Mouse (Mus musculus) ES-E14 (cell line): ENCODE measurements at regions not wholly inside any gene's neighbourhood (a gene's known extent, or its start where the extent isn't known, plus 50 kb on each side); places are given as distances from the start of the nearest gene placed in this dataset.

Experiments used
- CHD2 ChIP-seq: IDR thresholded peaks from 2 replicates; pipeline ENCODE4 v1.6.1; 2014; ENCODE audit warnings: mild to moderate bottlenecking, low read depth, low read length, inconsistent platforms
- HCFC1 ChIP-seq: IDR thresholded peaks from 2 replicates; pipeline ENCODE4 v1.6.1; 2012; ENCODE audit warnings: low read length, inconsistent platforms, borderline replicate concordance; ENCODE audit not compliant: insufficient read depth
- MAFK ChIP-seq: IDR thresholded peaks from 2 replicates; pipeline ENCODE4 v1.6.1; 2014; ENCODE audit warnings: mild to moderate bottlenecking, low read depth, low read length, inconsistent platforms; ENCODE audit not compliant: insufficient read depth
- ZC3H11A ChIP-seq: IDR thresholded peaks from 2 replicates; pipeline ENCODE4 v1.6.1; 2012; ENCODE audit warnings: low read depth, mild to moderate bottlenecking, inconsistent platforms, low read length, borderline replicate concordance

GRCm38 (mm10) chr5:126257860-126258259 lies 726.3 kb downstream of the Tmem132b start:
- TF ChIP-seq MAFK (no peak), ZC3H11A (no peak), CHD2 (no peak), HCFC1 (no peak)
